Mouse (Mus musculus) embryonic fibroblast, embryonic 13.5 days (primary cell): ENCODE measurements around the gene Adgre5. TPM values are rescaled to one million over a fixed set of nuclear protein-coding genes. Genes with fewer than 3 reads are reported as not detected.
A peak's percentile ranks its signal among the peaks of the same experiment; 100 is the strongest.

Experiments
- H3K27ac ChIP-seq: 2 replicates; pipeline ENCODE4 v1.5.1; 2012; ENCODE audit warnings: low read length, control low read depth, inconsistent platforms; ENCODE audit not compliant: insufficient read depth
- H3K4me1 ChIP-seq: 2 replicates; pipeline ENCODE4 v1.6.1; 2011; ENCODE audit warnings: low read length; ENCODE audit not compliant: control insufficient read depth, insufficient read depth
- H3K4me3 ChIP-seq: 2 replicates; pipeline ENCODE4 v1.5.1; 2011; ENCODE audit warnings: mild to moderate bottlenecking, control low read depth, low read length; ENCODE audit not compliant: insufficient read depth
- CTCF ChIP-seq: IDR thresholded peaks from 2 replicates; pipeline ENCODE4 v1.5.1; 2011; ENCODE audit warnings: mild to moderate bottlenecking, control low read depth, low read length, moderate library complexity, borderline replicate concordance; ENCODE audit not compliant: insufficient read depth
- POLR2A ChIP-seq: IDR thresholded peaks from 2 replicates; pipeline ENCODE4 v1.6.1; 2011; ENCODE audit warnings: low read depth, mild to moderate bottlenecking, control low read depth, low read length, moderate library complexity
- polyA plus RNA-seq: library from polyadenylated mRNA; stranded (reverse); fragments of >200 nt; gene quantifications from 2 replicates; pipeline ENCODE4 v1.2.4, GENCODE M21; 2011; ENCODE audit warnings: low read depth; ENCODE audit not compliant: missing spikeins, insufficient read length

The Adgre5 gene
- polyA plus RNA-seq, 1 experiment = 66.4 TPM

DNA sequence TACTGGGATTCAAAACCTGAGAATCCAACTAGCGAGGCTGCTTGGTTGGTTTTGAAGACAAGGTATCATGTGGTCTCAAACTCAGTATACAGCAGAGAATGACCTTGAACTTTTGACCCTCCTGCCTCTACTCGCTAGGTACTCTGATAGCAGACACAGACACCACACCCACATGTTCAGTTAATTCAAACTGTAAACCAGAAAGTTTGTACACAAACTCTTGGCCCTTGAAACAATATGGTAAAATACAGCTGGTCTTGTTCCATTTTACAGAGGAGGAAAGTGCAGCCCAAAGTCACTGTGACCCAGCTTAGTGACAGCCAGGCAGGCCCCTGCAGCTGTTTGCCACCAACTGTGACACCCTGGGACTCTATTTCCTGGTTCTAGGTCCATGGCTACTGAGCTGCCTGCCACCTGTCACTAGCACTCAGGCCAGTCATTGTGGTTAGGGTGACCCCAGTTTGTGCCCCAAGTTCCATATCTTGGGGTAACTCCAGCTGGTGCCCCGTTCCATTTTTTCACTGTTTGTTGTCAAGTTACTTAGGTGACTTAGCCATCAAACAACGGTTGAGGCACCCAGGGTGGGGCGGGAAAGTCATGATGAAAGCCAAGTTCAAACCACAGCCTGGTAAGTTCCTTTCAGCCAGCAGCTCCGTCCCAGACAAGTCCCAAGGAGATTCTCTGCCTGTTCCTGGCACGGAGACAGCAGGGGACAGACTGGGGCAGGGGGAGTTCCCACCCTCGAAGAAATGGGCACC lies 1.2 kb downstream of the Adgre5 start:
- Histone ChIP-seq H3K4me1 (peaks cover 15% of the 10 kb centered on the region), H3K27ac (peak overlapping the region; percentile 83), H3K4me3 (peak overlapping the region; percentile 66)
- TF ChIP-seq CTCF (no peak), POLR2A (no peak)

DNA sequence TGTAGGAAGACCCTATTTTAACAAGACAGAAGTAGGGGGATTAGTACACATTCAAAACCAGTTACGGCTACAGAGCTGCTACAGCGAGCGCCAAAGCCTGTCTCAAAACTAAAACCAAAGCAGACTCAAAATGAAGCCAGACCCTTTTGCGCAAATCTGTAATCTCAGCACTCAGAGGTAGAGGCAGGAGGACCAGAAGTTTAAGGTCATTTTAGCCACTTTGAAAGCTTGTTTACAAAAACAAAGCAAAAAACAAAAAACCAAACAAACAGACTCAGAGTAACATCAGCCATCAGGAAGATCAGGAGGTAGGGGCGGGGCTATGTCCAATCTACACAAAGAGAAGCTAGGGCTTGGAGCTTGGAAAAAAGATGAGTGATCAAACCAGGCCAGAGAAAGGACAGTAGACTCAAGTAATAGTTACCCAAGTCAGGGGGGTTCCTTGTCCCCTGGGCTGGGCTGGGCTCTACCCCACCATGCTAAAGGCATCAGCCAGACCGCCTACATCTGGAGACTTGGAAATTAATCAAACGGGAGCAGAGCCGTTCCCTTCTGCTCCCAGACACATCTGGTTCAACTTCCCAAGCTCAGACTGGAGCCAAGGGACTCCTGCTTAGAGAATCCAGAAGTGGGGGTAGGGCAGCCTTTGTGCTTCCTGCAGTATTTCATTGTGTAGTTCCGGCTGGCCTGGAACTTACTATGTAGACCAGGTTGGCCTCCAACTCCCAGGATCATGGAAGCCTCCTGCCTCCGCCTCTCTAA lies 2.0 kb downstream of the Adgre5 start:
- TF ChIP-seq POLR2A (no peak), CTCF (no peak)
- peak overlapping the region; percentile 66; the same call in 1 of the 2 replicates for H3K4me3 ChIP-seq
- peaks cover 15% of the 10 kb centered on the region for H3K4me1 ChIP-seq
- H3K27ac ChIP-seq = peak overlapping the region; percentile 83

DNA sequence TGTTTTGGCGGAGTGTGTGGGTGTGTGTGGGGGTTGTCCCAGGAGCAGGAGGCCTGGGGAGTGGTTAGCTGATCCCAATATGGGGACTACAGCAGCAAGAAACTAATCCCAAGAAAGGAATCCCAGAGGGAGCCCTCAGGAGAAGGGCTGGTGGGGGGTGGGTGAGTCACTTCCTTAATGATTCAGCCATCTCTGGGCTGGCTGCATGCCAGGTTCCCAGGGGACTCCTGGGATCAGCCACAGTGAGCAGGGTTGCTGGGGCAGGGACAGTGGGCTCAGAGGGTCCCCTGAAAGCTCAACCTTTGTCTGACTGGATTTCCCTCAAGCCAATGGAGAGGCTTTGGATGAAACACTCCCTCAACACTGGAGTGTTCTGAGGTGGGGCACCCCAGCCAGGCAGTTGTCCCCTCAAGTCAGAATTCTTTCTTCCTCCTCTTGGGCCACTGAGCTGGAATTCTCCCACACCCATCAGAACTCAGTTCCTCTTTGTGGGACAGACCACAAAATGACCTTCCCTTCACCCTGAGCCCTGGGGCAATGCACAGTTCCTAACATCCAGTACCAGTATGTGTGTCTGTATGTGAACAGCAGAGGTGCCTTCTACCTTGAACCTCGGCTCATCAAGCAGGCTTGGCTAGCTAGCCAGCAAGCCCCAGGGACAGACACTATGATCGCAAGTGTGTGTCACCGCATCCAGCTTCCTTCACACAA lies 3.1 kb downstream of the Adgre5 start:
- Histone ChIP-seq H3K4me1 (peaks cover 15% of the 10 kb centered on the region), H3K4me3 (no peak overlapping the region), H3K27ac (peak overlapping the region; percentile 83)
- no peak for TF ChIP-seq CTCF
- TF ChIP-seq POLR2A = no peak

DNA sequence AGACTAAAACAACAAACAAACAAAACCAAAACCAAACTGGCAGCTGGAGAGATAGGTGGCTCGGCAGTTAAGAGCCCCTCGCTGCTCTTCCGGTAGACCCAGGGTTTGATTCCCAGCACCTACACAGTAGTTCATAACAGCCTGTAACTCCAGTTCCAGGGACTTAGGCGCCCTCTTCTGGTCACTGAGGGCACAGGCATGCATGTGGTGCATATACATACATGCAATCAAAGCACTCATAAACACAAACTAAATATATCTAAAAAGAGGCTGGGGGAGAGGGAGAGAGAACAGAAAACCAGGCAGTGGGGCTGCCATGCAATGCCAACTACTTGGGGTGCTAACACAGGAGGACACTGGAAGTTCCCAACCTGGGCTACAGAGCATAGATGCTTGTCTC lies 3.8 kb downstream of the Adgre5 start:
- Histone ChIP-seq H3K4me1 (peaks cover 15% of the 10 kb centered on the region), H3K4me3 (no peak overlapping the region), H3K27ac (peak overlapping the region; percentile 83)
- peak; percentile 33; the same call in 1 of the 2 replicates for TF ChIP-seq CTCF
- no peak for TF ChIP-seq POLR2A

DNA sequence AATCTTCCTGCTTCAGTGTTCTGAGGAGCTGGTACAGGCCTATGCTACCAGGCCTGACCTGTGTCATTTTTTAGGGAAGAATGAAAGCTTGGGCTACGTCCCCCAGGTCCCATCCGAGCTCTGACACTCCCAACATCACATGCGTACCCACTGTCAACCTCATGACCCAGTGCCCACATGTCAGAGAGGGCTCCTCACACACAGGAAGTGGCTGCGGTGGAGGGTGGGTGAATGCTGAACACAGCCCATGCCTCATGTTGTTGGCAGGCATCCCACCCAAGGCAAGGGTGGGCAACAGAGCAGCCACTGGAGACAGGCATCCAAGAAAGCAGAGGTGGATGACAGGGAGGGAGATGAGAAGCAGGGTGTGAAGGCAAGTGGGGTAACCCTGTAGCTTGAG lies 4.4 kb downstream of the Adgre5 start:
- Histone ChIP-seq H3K4me1 (peaks cover 15% of the 10 kb centered on the region), H3K27ac (no peak overlapping the region; the same call in 1 of the 2 replicates), H3K4me3 (no peak overlapping the region)
- no peak for TF ChIP-seq CTCF
- TF ChIP-seq POLR2A = no peak

DNA sequence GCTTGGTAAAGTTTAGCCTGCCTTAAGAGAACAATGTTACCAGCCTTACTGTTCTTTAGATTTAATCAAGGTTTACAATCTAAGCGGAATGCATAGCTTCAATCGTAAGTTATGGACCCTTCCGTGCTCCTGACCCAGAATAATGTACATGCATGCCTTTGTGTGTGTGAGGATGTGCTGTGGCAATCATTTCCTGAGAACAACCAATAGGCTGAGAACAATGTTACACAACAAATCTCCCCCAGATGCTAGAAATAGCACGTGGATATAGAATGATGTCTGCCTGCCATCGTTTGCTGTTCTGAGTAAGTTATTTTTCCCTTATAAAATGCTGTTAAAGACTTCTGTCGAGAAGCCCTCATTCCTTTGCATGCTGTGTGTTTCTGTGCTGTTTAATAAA lies 8.2 kb downstream of the Adgre5 start:
- 0 out of 2 replicates have a peak, but pooled peaks cover 2% of the 10 kb centered on the region for H3K4me1 ChIP-seq
- no peak for TF ChIP-seq POLR2A
- TF ChIP-seq CTCF = no peak
- no peak overlapping the region for H3K27ac ChIP-seq
- H3K4me3 ChIP-seq = no peak overlapping the region

DNA sequence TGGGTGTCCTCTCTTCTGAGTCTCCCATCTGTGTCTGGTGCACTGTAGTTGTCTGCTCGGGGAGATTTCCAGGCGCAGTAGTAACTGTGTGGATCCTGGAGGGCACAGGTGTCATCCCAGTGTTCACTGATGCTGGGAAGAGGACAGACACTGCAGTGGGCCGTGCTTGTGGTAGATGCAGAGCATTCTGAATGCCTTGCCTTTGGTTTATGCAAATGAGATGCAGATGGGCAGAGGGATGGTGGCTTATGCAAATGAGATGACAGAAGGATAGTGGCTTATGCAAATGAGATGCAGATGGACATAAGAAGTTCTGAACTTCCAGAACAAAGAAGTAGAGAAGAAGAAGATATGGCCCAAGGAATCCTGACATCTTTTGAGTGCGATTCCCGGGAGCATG lies 9.2 kb downstream of the Adgre5 start:
- TF ChIP-seq CTCF (no peak), POLR2A (no peak)
- H3K4me1 ChIP-seq = no peaks in the 10 kb centered on the region
- H3K4me3 ChIP-seq = no peak overlapping the region
- H3K27ac ChIP-seq = no peak overlapping the region

DNA sequence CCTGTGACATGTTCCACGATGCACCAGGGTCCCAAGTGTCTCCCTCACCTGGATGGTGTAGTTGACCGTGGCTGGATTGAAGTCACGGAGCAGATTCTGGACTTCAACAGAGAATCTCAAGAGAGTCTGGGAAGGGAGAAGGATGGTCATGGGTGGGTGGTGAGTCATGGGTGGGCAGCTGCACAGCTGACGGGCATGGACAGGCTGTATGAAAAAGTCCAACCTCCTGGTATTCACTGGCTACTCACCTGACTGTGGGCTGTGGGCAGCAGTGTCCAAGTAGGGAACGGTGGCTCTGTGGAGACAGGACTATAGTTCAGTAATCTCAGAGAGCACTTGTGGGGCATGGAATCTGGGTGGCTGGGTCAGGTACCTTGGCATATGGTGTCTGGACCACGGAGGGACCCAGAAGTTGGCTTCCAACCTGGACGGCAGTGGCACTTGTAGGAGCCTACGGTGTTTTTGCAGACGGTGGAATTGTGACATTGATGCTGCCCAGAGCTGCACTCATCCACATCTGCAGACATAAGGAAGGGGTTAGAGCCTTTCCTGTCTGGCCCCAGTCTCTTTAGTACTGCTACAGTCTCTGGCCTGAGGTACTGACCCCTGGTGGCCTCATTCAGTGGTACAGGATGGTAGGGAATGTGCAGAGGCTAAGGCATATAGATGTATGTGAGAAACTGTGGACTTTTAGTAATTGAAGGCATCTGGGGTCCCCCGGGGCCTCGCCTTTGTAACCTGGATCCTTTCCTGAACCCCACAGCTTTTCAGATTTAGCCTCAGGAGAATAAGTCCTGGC lies 11.9 kb downstream of the Adgre5 start:
- no peaks in the 10 kb centered on the region for H3K4me1 ChIP-seq
- TF ChIP-seq CTCF (peak; percentile 43; the same call in 1 of the 2 replicates), POLR2A (no peak)
- no peak overlapping the region for H3K4me3 ChIP-seq
- H3K27ac ChIP-seq = no peak overlapping the region

DNA sequence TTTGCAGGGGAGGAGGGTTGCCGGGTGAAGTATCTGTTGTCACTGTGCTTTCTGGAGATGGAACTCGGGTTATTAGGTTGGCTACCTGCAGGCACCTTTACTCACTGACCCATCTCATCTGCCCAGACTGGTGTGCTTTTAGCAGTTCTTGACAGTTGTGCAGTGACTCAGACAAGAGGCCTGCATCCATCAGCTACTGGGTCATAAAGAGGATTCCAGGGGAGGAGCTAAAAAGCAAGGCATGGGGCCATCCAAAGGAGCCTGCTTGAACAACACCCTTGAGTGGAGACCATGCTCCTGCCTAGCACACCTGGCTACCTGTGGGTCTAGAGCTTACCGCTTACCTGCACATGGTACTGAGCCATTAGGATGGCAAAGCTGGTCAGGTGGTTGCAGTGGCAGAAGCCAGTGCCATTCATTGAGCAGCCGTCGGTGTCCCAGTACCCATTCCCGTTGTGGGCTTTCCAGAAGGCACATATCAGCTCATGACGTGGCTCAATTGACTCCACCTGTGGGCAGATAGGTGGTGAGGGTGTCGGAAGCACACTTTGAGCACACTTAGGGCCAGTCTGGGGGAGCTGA lies 15.5 kb downstream of the Adgre5 start:
- no peak overlapping the region for H3K4me3 ChIP-seq
- no peaks in the 10 kb centered on the region for H3K4me1 ChIP-seq
- TF ChIP-seq POLR2A = no peak
- no peak for TF ChIP-seq CTCF
- no peak overlapping the region for H3K27ac ChIP-seq
